Mouse (Mus musculus): ENCODE measurements at regions not wholly inside any gene's neighbourhood (a gene's known extent, or its start where the extent isn't known, plus 50 kb on each side); places are given as distances from the start of the nearest gene placed in this dataset.

DNA sequence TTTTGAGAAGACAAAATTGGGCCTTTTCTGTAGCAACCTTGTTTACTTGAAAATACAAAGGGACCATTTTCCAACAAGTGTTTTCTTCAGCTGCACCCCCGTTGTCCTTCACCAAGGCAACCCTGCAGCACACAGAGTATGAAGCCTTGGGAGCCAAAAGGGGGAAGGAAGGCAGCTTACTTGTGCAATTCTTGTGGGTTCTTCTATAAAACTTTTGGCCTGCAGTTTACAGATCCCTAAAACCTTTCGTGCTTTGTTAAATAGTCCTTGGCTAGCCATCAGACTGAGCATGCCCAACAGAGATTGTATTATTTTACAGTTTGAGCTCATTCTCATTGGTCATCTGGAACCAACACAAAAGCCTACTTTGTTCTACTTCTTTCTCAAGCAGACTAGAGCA lies 140.6 kb upstream of the H2al1a start:
- DNase-seq (ENCODE audit: low read depth, low spot score): no peak

GRCm38 (mm10) chrX:11170416-11170815 lies 128.6 kb upstream of the H2al1a start:
- DNase-seq (ENCODE audit: low read depth, low spot score): no peak

DNA sequence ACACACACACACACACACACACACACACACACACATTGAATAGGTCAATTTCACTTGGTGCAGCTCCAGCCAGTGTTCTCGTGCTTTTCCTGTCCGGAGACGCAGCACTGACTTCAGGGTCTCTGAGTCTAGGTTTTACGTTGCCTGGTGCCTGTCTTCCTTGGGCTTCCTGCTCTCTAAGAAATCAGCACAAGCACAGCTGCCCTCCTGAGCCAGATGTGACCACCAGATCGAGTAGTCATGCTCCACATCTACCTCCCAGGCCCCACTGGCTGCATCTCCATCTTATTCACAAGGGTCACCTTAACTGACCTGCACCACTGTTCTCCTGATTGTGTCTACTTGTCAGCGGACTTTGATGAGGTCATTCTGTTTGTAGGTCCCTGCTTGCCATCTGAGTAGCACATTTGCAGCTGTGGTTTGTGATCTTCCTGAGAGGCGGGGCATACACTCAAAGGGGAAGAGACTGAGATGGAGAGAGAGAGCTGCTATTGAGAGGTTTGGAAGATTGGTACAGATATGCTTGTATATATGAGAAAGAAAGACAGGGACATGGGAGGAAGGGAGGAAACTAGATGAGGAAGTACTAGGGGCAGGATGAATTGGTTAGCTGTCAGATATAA lies 118.8 kb upstream of the H2al1a start:
- no peak for DNase-seq (ENCODE audit: low read depth, low spot score)

GRCm38 (mm10) chrX:11181855-11182254 lies 117.2 kb upstream of the H2al1a start:
- no peak for DNase-seq (ENCODE audit: low read depth, low spot score)

DNA sequence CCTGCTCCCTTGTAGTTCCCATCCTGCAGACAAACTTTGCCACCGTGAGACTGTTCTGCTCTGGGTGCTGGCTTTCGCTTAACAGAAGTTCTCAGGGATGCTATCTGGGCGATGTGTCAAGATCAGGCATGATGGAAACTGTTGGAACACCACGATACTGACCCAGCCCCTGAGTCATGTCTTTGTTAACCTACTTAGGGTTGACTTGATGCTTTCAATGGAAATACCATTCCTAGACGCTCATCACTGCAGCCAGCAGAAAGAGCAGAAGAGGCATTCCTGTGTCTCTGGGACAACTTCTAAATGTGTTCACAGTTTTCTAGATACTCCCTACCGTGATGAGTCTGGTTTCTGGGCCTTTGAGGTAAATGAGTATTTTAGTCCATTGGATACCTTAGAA lies 108.2 kb upstream of the H2al1a start:
- no peak for DNase-seq (ENCODE audit: low read depth, low spot score)

- no peak for DNase-seq (ENCODE audit: low read depth, low spot score)
Measured at GRCm38 (mm10) chrX:11204135-11204534, 94.9 kb upstream of the H2al1a start.

GRCm38 (mm10) chrX:11209895-11210294 lies 89.2 kb upstream of the H2al1a start:
- DNase-seq (ENCODE audit: low read depth, low spot score): no peak

DNA sequence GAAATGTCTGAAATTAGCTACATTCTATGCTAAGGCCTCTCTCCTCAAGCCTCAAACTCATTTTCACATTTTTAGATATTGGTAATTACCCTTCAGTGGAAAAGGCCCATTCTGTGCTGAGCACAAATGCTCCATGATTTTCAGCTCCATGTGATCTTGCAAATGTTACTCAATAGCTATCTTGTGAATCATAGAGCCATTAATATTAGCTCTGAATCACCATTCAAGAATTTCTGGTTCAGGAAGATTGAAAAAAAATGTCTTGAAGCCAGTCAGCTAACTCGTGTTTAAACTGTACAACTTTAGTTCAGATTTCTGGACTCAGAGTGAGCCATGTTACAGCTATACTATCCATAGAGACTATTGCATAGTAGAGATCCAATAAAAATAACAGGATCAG lies 86.2 kb upstream of the H2al1a start:
- DNase-seq (ENCODE audit: low read depth, low spot score): no peak

- DNase-seq (ENCODE audit: low read depth, low spot score): peak; percentile 2
Measured at GRCm38 (mm10) chrX:11213492-11213891, 85.6 kb upstream of the H2al1a start.

- DNase-seq (ENCODE audit: low read depth, low spot score): no peak
Measured at GRCm38 (mm10) chrX:11239066-11239465, 60.0 kb upstream of the H2al1a start.

DNA sequence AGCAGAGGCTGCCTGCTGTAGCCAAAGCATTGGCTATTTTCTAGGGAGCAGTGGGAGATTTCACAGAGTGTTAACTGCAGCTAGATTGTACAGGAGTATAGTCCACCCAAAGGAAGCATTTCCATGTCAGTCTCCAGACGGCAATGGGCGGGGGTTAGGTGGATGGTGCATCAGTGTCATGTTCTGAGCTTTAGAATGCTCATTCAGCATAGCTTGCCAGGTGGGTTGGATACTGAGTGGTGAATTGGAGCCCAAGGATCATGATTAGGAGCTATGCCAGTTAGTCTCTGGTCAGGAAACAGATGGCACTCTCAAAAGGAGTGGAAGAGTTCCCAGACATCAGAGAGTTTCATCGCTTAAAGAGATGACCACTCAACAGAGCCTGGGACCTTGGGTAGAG lies 53.5 kb upstream of the H2al1a start:
- DNase-seq (ENCODE audit: low read depth, low spot score): no peak

All from retina, postnatal 7 days (tissue).